Mouse (Mus musculus) E14TG2a.4 (cell line): Measurements from ENCODE around the gene Ptgir.
"Not testable (repeated sequence)": the region's sequence is repeated elsewhere in the genome, so short reads cannot be mapped to it uniquely, and the experiment has no call there.

Experiments used
- H3K27me3 ChIP-seq: 2 replicates; pipeline ENCODE4 v1.6.1; 2014; ENCODE audit warnings: low read length, control low read depth; ENCODE audit not compliant: insufficient read depth
- H3K36me3 ChIP-seq: 2 replicates; pipeline ENCODE4 v1.6.1; 2014; ENCODE audit warnings: low read length, control low read depth; ENCODE audit not compliant: insufficient read depth
- H3K4me1 ChIP-seq: replicated peaks from 2 replicates; pipeline ENCODE4 v1.6.1; 2014; ENCODE audit warnings: low read depth, low read length, control low read depth
- H3K4me3 ChIP-seq: replicated peaks from 2 replicates; pipeline ENCODE4 v1.5.1; 2014; ENCODE audit warnings: mild to moderate bottlenecking, low read length
- H3K9me3 ChIP-seq: 2 replicates; pipeline ENCODE4 v1.6.1; 2014; ENCODE audit warnings: low read length, control low read depth
- CTCF ChIP-seq: conservative IDR thresholded peaks from 2 replicates; pipeline ENCODE4 v1.5.1; 2014; ENCODE audit warnings: low read length
- NANOG ChIP-seq: IDR thresholded peaks from 2 replicates; pipeline ENCODE4 v1.6.1; 2014; ENCODE audit warnings: borderline replicate concordance, low read length, mixed read lengths
- POU5F1 ChIP-seq: IDR thresholded peaks from 2 replicates; pipeline ENCODE4 v1.6.1; 2014; ENCODE audit warnings: low read length, borderline replicate concordance

Ptgir gene

GRCm38 (mm10) chr7:16946441-16947348, 40.4 kb downstream of the Ptgir start:
- Histone ChIP-seq H3K4me1 (peaks cover 64% of the 10 kb centered on the region), H3K4me3 (peak overlapping the region; percentile 74), H3K36me3 (no peaks in the 10 kb centered on the region), H3K27me3 (peaks cover 59% of the 10 kb centered on the region), H3K9me3 (peaks cover 6% of the 10 kb centered on the region; the same call in 1 of the 2 replicates)
- TF ChIP-seq CTCF (no peak), NANOG (no peak), POU5F1 (no peak)

DNA sequence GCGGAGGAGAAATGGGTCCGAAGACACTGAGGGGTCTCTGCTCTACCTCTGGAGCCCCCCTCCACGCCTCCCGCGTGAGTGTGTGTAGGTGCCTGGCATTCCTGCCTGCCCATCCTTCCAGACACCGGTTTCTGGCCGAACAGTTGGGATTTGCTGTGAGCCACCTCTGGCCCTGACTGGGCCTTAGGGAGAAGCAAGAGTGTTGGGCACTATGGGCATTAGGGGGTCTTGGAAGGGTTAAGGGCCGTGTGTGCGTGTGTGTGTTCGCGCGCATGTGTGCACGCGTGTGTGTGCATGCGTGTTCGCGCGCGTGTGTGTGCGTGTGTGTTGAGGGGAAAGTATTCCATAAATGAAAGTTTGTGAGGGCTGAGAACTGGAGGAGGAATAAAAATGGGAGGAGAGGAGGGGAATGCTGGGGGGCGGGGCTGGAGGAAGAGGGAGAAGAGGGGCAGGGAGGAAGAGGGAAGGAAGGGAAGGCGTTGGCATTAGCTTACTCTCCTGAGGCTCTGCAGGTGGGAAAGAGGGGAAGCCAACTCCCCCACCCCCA, 41.1 kb downstream of the Ptgir start:
- Histone ChIP-seq H3K4me3 (peak overlapping the region; percentile 74), H3K36me3 (no peaks in the 10 kb centered on the region), H3K27me3 (peaks cover 59% of the 10 kb centered on the region), H3K4me1 (peaks cover 71% of the 10 kb centered on the region), H3K9me3 (peaks cover 6% of the 10 kb centered on the region; the same call in 1 of the 2 replicates)
- TF ChIP-seq POU5F1, result no peak
- TF ChIP-seq CTCF, result no peak
- no peak for TF ChIP-seq NANOG

DNA sequence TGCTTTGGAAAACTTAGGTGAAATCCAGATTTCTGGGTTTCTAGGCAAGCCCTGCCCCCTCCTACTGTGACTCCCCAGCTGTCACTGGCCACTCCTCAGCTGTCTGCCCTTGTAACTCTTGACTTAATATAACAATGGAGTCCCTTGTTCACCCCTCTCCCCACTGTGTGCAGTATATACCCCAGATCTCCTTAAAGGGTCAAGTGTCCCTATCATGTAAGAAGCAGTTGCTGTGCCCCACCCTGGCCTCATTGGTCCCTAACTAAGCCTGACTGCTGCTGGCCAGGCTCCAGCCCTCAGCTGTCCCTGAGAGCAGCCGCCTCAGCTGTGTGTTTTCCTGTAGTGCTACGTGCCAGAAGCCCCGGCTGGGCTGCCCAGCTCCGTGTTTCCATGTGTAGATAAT, 41.7 kb downstream of the Ptgir start:
- peaks cover 6% of the 10 kb centered on the region; the same call in 1 of the 2 replicates for H3K9me3 ChIP-seq
- peaks cover 59% of the 10 kb centered on the region for H3K27me3 ChIP-seq
- H3K4me1 ChIP-seq, result peaks cover 75% of the 10 kb centered on the region
- H3K36me3 ChIP-seq, result no peaks in the 10 kb centered on the region
- H3K4me3 ChIP-seq, result no peak overlapping the region
- TF ChIP-seq POU5F1 (no peak), NANOG (no peak), CTCF (no peak)

DNA sequence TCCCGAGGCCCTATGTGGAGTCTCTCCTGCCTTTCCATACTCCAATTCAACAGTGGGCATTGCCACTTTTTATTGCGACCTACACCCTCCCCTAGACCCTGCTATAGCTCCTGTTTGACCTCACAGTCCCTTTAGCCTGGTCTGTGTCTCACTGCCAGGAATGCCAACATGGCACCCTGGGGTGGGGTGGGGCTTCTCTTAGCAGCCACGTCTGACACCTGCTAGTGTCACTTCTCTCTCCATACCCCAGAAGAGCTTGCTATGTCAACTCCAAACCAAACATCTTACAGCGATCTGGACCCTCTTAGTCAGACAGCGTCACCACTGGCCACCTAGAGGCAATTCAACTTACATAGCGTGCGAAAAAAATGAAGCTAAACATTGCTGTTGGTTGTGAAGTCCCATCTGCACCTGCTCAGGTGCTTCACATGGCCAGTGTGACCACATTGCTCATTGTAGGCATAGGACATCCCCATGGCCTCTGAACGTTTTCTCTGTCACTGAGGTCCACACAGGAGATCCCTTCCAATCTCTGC, 42.7 kb downstream of the Ptgir start:
- no peak for TF ChIP-seq NANOG
- no peak for TF ChIP-seq POU5F1
- no peak for TF ChIP-seq CTCF
- Histone ChIP-seq H3K4me3 (no peak overlapping the region), H3K27me3 (peaks cover 59% of the 10 kb centered on the region), H3K36me3 (no peaks in the 10 kb centered on the region), H3K4me1 (peaks cover 70% of the 10 kb centered on the region), H3K9me3 (peaks cover 6% of the 10 kb centered on the region; the same call in 1 of the 2 replicates)

- H3K36me3 ChIP-seq, result no peaks in the 10 kb centered on the region
- peaks cover 6% of the 10 kb centered on the region; the same call in 1 of the 2 replicates for H3K9me3 ChIP-seq
- H3K4me3 ChIP-seq, result peak overlapping the region; percentile 56
- H3K4me1 ChIP-seq, result peaks cover 65% of the 10 kb centered on the region
- TF ChIP-seq POU5F1, result no peak
- peak; percentile 35 for TF ChIP-seq CTCF
- peaks cover 53% of the 10 kb centered on the region for H3K27me3 ChIP-seq
Measured at GRCm38 (mm10) chr7:16949908-16950841, 43.9 kb downstream of the Ptgir start.

DNA sequence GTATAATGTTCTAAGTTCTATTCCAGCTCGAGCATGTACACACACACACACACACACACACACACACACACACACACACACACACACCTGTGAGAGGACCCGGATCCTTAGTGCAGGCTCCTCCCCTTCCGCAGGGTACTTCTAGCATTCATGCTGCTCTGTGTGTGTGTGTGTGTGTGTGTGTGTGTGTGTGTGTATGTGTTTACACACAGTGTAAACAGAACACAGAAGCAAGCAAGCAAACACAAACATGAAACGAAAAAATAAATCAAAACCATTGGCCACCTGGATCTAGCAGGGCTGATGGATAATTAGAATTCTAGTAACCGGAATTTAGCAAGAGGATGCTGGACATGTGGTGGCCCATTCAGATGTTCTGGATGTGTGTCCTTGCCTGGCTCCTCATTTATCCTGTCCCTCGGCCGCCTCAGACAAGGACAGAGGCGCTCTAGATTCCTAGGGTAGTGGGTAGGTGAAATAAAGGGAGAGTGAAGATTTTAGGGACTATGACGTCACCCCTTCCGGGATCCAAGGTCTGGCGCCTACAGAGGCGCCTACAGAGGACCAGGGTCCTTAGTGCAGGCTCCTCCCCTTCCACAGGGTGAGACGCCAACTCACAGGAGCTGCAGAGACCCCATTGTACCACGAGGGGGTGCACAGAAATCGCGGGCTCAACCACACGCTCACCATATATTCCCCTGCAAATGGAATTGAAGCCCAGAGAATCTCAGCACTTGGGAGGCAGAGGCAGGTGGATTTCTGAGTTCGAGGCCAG, 44.8 kb downstream of the Ptgir start:
- Histone ChIP-seq H3K4me3 (no peak overlapping the region; the same call in 1 of the 2 replicates), H3K36me3 (no peaks in the 10 kb centered on the region), H3K27me3 (peaks cover 45% of the 10 kb centered on the region), H3K4me1 (peaks cover 59% of the 10 kb centered on the region), H3K9me3 (peaks cover 4% of the 10 kb centered on the region; the same call in 1 of the 2 replicates)
- TF ChIP-seq CTCF, result peak; percentile 82
- no peak for TF ChIP-seq POU5F1

GRCm38 (mm10) chr7:16953776-16954175, 47.5 kb downstream of the Ptgir start:
- H3K9me3 ChIP-seq, H3K4me3 ChIP-seq, H3K36me3 ChIP-seq: not testable (repeated sequence)
- peaks cover 35% of the 10 kb centered on the region for H3K4me1 ChIP-seq
- H3K27me3 ChIP-seq, result peaks cover 17% of the 10 kb centered on the region

GRCm38 (mm10) chr7:16955712-16956111, 49.4 kb downstream of the Ptgir start:
- Histone ChIP-seq H3K4me1 (peaks cover 33% of the 10 kb centered on the region), H3K4me3 (no peak overlapping the region), H3K36me3 (no peaks in the 10 kb centered on the region), H3K9me3 (no peaks in the 10 kb centered on the region), H3K27me3 (peaks cover 7% of the 10 kb centered on the region)
- TF ChIP-seq CTCF (no peak), NANOG (no peak), POU5F1 (no peak)
